Mouse (Mus musculus) megakaryocyte, embryonic 14.5 days (primary cell): ENCODE data around the gene Tmem17.

Experiments
- FLI1 ChIP-seq: IDR thresholded peaks from 2 replicates; pipeline ENCODE4 v1.6.1; 2012; ENCODE audit warnings: low read length, inconsistent platforms, mixed read lengths
- GATA1 ChIP-seq: IDR thresholded peaks from 3 replicates; pipeline ENCODE4 v1.6.1; 2012; ENCODE audit warnings: mixed read lengths, low read length, inconsistent platforms, borderline replicate concordance

GRCm38 (mm10) chr11:22540600-22540999 lies 28.7 kb downstream of the Tmem17 start:
- no peak for TF ChIP-seq GATA1
- no peak for TF ChIP-seq FLI1
